Mouse (Mus musculus) c-Kit-positive CD71-negative TER-119-negative erythroid progenitor cells, embryonic 14.5 days (primary cell): ENCODE results near the gene Arfgap3.
"Not testable (repeated sequence)": the region's sequence is repeated elsewhere in the genome, so short reads cannot be mapped to it uniquely, and the experiment has no call there.

Source experiments
- DNase-seq: peaks from one replicate; pipeline ENCODE4 v3.0.0-alpha.2; 2013; ENCODE audit warnings: low read depth

Gene Arfgap3

DNA sequence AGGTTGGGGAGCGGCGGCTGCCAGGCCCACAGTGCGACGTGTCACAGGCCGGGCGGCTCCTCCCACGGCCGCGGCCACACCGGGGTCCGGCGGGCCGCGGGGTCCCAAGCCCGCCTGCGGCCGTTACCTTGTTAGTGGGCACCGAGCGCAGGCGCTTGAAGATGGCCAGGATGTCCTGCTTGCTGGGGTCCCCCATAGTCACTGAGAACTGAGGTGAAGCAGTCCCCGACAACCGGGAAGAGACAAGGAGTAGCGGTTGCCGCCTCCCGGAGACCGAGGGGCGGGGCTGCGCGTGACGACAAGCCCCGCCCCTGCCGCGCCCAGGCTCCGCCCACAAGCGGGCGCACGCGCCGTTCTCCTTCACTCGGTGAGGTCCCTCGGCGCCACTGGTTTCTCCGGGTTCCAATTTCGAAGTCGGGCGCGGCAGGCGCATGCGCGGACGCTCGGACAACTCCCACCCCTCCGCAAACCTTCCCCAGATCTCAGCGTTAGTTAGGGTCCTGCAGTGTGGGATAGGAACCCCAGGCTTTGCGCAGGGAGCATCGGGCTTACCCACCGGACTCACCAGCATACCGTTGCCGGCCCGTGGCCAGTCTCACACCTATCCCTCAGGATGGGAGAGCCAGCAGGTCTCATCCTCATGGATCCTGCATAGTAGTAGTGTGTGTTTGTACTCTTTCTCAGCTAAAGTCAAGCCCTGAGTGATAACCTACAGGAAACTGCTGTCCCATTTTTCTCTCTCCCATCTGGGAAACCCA lies at the start of gene Arfgap3:
TSS of gene Arfgap3 (minus strand) at position 294 of the 758 bp plus-strand sequence.
- DNase-seq = peak; percentile 82

DNA sequence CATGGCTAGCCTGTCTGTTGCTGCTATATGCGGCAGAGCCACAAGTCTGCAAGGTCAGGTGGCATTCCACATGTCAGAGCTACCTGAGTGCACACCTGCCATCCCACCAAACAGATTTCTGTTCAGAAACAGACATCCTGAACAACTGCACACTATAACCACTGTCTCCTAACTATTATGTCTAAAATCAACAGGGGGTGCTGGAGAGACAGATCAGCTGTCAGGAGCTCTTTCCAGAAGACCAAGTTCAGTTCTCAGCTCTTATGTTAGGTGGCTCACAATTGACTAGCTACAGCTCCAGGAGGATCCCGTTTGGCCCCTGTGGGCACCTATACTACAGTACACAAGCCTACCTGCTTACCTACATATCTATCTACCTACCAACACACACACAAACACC lies 42.7 kb upstream of the Arfgap3 start:
- no peak for DNase-seq

DNA sequence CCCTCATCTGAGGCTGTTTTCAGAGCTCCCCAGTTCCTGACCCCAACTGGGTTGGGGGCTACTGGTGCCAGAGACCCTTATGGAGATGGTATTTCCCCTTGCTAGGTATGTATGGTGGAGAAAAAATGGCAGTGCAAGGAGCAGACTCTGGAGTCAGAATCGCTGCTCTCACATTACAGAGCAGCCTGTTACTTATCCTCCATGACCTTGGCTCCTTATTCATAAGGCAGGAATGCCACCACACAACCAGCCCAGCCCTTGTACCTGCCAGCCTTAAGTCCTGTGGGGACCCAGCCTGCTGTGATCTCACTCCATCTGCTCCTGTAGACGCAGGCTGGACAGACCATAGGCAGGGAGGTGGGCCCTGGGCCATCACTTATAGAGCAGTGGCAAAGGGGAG lies 37.9 kb upstream of the Arfgap3 start:
- no peak for DNase-seq

DNA sequence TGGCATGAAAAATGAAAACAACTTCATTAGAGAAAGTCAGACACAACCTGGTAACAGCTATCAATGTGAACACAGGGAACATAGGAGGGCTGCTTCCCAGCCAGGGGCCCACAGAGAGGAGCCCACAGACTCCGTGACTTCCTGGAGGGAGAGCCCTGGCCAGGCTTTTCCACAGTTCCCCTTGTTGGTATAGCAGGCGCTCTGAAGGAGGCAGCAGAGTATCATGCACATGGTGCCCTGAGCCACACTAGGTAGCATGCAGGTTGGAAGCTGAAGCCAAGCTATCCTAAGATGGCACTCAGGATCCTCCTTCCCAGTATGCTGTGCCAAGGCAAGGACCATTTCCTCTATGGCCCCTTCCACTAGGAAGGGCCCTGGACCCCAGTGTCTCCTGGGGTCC lies 33.6 kb upstream of the Arfgap3 start:
- no peak for DNase-seq

DNA sequence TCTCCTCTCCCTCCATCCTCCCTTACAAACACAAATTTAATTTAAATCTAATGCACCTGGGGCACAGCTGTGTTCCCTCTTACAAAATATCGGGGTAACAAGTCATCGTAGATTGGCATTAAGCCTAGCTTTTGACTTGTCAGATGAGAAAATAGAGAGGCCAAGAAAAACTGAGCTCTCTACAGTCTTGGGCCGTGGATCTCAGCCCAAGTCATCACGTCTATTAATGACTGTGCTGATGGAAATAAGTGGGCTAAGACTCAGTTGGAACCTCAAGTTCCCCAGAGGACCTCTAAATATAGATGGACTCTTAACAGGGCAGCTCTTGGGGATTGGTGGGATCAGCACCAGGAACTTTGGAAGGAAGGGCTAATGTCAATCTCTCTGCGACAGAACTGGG lies 33.1 kb upstream of the Arfgap3 start:
- no peak for DNase-seq

DNA sequence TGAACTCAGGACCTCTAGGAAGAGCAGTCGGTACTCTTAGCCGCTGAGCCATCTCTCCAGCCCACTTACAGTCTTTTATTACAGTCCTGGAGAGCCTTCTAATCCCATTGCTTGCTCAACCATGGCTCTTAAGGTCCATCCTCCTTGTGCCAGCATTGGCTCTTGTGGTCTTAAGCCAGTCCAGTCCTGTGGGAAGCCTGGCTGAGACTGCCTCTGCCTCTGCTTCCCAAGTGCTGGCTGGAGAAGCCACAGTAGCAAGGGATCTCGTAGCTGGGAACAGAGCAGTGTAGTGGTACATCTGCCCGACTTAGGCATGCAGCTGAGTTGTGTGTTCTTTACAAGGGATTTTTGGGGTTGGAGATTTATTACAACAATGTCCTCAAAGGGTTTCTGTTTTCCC lies 32.4 kb upstream of the Arfgap3 start:
- no peak for DNase-seq

DNA sequence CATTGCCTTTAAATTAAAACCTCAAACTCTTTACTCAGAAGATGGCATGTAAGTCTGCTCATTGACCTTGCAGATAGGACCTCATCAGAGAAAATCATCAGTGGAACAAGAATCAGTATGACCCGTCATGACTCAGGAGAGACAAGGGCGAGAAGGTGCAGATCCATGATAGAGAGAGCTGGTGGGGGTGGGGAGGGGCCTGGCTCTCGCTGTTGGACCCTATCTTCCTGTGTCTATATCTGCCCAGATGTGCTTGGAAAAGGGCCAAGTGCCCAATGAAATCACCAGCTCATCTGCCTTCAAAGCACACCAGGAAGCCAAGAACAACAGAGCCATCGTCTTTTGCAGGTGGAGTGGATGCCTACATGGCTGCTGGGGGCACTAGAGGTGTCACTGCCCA lies 27.1 kb upstream of the Arfgap3 start:
- DNase-seq = no peak

DNA sequence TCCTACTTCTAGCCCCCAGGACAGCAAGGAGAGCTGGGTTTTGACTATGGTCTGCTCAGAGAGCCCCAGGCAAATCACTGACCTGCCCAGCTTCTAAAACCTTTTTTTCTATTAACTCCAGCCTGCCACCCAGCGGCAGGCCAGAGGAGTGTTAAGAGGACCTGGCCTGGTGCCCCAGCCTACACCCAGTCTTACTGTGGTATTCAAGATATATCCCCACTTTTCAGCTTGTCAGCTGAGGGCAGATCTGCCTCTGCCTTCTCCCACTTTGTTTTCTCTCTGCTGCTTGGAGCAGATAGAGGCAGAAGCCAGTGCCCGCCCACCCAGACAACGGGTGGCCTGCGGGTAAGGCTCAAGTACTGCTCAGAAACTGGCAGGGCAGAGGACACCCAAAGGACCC lies 25.1 kb upstream of the Arfgap3 start:
- DNase-seq = peak; percentile 40

DNA sequence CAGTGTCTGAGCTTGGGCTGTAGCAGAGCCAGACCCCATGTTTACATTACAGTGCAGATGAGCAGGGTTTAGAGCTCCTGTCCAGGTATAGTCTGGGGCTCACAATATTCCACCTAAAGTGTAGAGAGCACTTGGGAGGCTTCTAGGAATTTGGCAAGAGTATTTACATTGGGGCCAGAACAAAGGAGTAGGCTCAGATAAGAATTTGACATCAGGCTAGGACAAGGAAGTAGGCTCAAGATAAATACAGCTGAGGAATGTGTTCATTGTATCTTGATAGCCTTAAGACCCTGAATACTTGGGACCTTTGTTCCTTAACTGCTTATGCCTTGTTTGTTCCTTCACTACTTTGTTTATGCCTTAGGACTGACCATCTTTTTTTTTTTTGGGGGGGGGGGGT lies 24.0 kb upstream of the Arfgap3 start:
- no peak for DNase-seq

DNA sequence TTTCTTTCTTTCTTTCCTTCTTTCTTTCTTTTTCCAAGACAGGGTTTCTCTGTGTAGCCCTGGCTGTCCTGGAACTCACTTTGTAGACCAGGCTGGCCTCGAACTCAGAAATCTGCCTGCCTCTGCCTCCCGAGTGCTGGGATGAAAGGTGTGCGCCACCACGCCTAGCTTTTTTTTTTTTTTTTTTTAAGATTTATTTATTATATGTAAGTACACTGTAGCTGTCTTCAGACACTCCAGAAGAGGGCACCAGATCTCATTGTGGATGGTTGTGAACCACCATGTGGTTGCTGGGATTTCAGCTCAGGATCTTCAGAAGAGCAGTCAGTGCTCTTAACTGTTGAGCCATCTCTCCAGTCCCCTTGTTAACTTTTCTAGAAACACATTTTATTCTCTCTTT lies 18.7 kb upstream of the Arfgap3 start:
- DNase-seq = not testable (repeated sequence)

DNA sequence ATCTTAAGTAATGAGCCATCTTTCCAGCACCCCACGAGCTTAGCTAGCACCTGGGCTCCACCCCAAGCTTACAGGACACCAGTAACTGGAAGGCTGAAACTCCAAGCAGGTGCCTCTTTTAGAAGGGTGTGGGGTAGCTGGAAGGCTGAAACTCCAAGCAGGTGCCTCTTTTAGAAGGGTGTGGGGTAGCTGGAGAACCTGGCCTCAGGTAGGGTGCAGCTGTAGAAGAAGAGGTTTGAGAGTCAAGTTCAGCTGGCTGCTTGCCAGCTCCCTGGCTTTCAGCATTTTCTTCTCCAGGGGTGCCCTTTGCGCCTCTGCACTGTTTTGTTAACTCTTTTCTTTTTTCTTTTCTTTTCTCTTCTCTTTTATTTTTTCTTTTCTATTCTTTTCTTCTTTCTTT lies 18.2 kb upstream of the Arfgap3 start:
- DNase-seq = no peak

DNA sequence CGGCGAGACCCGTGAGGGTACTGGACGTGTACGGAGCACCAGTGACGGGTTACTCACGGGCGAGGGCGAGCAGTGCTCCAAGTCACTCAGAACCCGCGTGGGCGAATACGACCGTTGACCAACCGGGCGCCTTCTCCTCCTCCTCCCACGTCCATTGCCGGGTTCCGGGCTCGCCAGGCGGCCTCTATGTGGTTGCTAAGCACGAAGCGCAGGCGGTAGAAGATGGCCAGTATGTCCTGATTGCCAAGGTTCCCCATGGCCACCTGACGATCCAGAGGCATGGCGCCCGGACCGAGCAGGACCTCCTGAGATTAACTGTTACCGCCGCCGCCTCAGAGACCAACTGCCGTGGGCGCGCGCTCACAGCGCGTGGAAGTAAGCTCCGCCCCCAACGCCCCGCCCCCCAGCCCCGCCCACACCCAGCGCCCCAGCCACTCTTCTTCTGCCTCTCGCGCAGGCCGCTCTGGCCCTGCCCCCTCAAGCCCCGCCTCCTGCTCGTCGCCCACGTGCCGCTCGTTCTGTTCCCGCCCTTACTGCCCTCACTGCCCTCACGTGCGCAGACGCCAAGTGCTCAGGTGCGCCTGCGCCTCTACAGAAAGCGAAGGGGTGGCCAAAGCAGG lies 17.0 kb upstream of the Arfgap3 start:
- no peak for DNase-seq

DNA sequence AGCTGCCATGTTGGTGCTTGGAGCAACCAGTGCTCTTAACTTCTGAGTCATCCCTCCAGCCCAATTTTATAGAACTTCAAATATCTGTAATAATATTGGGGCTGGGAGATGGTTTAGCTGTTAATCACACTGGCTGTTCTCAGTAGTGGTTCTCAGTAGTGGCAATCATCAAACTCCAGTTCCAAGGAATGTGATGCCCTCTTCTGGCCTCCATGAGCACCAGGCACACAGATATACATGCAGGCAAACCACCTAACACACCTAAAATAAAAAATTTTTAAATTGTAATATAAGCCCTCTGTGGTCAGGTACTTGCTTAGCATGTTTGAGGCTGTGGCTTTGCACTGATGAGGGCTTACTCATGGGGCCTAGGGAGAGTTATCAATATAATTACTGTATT lies 15.7 kb upstream of the Arfgap3 start:
- DNase-seq = no peak

DNA sequence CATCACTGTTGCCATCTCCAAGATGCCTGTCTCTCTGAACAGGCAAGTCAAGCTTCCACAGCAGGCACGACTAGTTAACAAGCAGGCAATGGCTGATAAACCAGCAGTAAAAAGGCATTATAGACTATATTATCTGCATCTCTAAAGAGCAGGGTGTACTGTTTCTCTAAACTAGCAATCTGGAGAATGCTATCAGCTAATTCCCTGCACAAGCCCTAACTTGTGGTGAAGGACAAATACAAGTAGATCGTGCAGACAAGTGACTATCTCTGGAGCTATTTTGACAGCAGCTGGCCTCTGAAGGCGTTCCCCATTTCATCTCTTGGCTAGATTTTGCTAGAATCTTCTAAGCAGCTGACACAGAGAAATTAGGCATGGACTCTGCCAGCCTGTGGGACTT lies 14.1 kb upstream of the Arfgap3 start:
- no peak for DNase-seq

DNA sequence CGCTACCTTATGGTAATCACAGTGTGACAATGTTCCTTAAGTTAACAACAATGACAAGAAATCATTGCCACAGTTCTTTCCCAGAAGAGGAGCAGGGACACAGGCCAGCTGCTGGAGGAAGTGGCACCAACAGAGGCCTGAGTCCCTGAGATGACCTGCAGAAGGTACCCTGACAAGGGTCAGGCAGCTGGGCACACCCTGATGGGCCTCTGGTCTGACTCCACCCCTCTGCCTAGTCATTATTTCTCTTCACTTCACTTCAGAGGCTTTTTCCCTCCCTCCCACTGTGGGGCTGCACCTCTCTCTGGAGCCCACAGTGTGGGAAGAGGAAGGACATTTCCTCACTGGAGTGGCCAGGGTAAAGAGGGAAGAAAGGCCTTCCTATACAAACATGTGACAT lies 12.8 kb upstream of the Arfgap3 start:
- DNase-seq = not testable (repeated sequence)

DNA sequence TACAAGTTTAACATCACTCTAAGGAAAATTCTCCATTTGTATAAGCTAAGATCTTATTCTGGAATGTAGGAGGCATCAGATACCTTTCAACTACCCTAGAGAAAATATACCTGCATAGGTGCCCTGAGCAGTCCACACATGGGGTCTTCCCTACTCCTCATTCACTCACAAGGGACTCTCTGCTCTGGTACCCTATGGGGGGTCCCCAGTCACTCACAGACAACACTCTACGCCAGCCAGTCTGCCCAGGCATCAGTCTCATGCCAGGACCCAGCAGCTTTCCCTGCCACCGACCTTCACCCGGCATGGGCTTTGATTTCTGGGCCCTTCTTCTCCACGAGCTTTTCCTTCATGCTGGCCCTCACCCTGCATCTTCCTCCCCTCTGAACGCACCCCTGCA lies 10.9 kb upstream of the Arfgap3 start:
- DNase-seq = not testable (repeated sequence)

DNA sequence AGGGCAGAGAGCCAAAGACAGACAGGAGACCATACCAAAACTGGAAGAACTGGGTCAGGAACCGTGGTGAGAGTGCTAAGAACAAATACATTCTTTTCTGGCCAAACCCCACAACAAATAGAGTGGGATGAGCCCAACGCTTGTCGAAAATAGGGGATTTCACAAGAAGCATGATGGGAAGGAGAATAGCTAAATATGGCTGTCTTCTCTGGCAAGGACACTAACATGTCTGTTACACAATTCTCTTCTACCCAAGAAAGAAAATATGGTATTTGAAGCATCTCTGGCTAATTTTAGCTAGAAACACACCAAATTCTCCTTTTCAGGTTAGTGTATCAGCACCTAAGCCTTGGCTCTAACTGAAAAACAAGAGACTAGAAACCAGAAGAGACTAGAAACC lies 10.1 kb upstream of the Arfgap3 start:
- DNase-seq = no peak

DNA sequence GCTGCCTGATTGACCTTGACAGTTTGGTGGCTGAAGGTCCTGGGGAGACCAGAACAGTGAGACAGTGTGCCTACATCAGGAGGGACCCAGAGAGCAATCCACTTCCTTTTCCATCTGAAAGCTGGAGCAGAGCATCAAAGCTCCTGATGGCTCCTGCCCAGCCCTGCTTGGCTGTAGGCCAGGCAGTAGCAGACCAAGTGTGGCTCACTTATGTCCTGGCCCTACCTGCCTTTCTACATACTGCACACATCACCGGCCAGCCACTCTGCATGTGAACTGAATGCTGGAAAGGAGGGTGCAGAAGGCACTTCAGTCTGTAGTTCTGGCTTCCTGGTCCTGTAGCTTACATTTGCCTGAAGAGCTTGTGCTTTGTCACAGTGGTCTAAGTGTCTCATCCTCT lies 8.4 kb upstream of the Arfgap3 start:
- no peak for DNase-seq

DNA sequence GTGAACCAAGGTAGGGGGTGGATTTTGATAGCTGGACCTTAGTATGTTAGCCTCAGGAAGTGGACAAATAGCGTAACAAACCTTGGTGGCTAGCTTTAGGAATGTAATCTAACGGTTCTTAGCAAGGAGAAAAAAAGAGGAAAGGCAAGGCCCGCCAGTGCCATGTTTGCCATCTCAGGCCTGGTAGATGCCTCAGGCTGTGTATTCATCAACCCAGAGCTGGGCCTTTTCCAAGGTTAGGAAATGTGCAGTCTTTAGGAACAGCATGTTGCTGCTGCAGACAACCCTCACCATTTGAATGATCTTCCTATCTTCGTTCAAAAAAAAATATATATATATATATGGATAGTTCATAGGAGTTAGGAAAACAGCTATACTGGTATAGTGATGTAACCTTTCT lies 1.5 kb upstream of the Arfgap3 start:
- DNase-seq = no peak

DNA sequence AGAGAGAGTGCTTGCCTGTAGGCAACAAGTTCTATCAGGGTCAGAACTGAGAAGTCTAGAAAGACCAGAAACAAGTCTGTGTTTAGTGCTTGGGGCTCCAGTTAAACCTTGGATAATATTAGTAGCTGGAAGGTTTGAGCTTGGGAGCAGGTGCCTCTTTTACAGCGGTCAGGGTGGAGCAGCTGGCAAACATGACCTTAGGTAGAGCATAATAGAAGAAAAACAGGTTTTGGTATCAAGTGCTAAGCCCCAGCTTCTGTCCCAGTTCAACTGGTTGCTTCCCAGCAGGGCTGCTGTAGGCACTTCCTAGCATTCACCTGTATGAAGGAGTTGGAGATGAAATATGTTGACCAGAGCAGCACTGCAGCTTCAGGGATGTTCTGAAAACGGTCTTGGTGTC lies 812 bp upstream of the Arfgap3 start:
- no peak for DNase-seq

DNA sequence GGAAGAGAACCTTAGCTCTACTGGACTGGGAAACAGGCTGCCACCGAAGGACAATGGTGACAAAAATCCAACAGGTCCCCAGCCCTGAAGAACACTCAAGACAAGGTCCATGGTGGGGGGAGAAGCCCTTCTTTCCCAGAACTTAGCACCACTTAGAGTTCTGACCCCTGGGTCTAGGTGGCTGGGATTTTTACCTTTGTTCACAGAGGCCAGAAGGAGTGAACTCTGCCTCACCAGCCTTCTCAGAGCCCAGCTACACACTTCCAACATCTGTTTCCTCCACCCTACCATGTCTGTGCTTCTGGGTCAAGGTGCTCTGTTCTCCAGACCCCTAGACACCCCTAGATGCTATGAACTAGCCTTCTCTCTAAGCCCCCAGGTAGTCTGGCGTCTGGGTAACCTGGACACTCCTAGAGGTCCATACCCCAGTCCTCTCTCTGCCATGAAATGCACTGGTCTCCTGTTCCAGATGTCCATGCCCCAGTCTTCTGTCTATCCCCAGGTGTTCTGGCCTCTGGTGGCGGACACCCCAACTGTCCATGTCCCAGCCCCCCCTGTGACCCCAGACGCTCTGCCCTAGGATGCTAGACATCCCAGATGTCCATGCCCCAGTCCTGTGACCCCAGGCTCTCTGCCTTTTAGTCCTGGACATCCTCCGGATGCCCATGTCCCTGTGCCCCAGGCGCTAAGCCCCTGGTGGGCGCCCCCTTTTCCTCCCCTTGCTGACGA lies 658 bp downstream of the Arfgap3 start:
- no peak for DNase-seq

DNA sequence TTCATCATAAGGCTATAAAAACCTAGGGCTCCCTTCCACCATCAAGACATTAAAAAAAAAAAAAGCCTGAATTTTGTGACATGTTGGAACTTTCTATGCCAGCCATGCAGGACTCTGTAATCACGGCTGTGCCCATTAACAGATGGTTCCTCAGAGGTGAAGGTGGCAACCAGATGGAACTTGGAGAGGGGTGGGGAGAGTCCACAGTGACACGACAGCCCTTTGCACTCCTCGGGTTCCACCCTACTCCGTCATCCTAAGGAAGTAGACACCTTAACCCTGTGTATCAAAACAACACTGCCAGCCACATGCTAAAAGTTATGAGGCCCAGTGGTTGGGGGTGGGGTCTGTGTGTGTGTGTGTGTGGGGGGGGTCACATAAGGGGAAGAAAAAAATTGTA lies 1.3 kb downstream of the Arfgap3 start:
- DNase-seq = no peak

DNA sequence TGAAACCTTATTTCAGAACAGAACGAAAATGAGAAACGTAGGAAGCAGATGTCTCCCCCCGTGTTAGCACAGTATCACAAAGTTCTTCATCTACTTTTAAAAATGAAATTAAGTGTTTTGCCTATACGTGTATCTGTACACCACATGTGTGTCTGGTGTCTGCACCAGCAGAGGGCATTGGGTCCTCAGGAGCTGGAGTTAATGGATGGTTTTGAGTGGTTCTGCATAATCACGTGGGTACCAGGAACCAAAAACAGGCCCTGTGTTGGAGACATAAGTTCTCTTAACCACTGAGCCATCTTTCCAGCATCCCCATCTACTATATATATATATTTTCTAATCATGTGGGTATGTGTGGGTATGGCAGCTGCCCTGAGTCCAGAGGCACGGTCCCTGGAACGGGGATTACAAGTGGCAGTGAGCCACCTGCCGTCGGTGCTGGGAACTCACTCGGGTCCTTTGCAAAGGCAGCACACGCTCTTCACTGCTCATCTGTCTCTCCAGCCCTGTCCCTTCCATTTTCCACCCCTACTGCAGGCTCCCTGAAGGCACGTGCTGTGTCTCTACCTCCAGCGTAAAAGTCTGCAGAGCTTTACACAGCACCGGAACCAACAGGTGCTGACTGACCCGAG lies 4.0 kb downstream of the Arfgap3 start:
- no peak for DNase-seq
